Mouse (Mus musculus) embryonic fibroblast, embryonic 13.5 days (primary cell): ENCODE results near the gene Cdh13.

ENCODE experiments used
- CTCF ChIP-seq: IDR thresholded peaks from 2 replicates; pipeline ENCODE4 v1.5.1; 2011; ENCODE audit warnings: mild to moderate bottlenecking, control low read depth, low read length, moderate library complexity, borderline replicate concordance; ENCODE audit not compliant: insufficient read depth
- POLR2A ChIP-seq: IDR thresholded peaks from 2 replicates; pipeline ENCODE4 v1.6.1; 2011; ENCODE audit warnings: low read depth, mild to moderate bottlenecking, control low read depth, low read length, moderate library complexity

DNA sequence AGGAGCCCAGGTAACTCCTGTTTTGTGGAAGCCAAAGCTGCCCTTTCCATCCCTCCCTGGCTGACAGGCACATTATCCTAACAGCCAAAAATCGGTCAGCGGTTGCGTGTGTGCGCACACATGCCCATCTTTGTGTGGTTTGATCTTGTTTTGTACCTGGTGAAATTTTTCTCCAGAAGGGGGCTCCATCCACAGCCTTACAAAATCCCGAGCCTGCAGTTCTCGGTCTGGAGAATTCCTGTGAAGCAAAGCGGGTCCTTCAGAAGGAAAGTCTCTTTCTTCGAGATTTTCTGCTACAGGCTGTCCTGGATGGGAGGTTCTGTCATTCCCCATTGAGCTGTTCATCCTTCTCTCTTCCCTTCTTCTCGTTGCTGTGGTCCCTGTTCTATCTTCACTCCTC is 4.0 kb downstream of the Cdh13 start:
- TF ChIP-seq POLR2A, result no peak
- no peak for TF ChIP-seq CTCF
